Mouse (Mus musculus) left cerebral cortex, adult 2 months (tissue): ENCODE results near the gene Cd209d. TPM values are rescaled to one million over a fixed set of nuclear protein-coding genes. Genes with fewer than 3 reads are reported as not detected.
"Not testable (repeated sequence)": the region's sequence is repeated elsewhere in the genome, so short reads cannot be mapped to it uniquely, and the experiment has no call there.

Experiments
- DNase-seq, 2 experiments: peaks; one replicate each; pipeline ENCODE4 v3.0.0; 2021 to 2022; ENCODE audit warnings: low spot score in 2 of 2, mixed read lengths in 1 of 2; ENCODE audit errors: extremely low spot score in 1 of 2
- H3K27ac ChIP-seq: fragments of 200-600 bp; 2 replicates; pipeline ENCODE4 v1.8.1; 2022
- H3K4me3 ChIP-seq: fragments of 200-600 bp; 2 replicates; pipeline ENCODE4 v1.8.1; 2022
- CTCF ChIP-seq: fragments of 200-600 bp; IDR thresholded peaks from 2 replicates; pipeline ENCODE4 v1.8.1; 2022; ENCODE audit warnings: antibody characterized with exemption, mild to moderate bottlenecking, moderate library complexity
- intact Hi-C: fragments of 180-260 bp; cut with DNase I; formaldehyde crosslinking; loops from one replicate; pipeline ENCODE4 v1.15.1; 2025
- long read RNA-seq, 2 experiments: library from polyadenylated mRNA; stranded (forward); transcript quantifications; one replicate each; pipeline ENCODE4 v2.0.0; 2021; ENCODE audit warnings: borderline mapping rate in 2 of 2
- total RNA-seq, 2 experiments: library from RNA; stranded (reverse); gene quantifications; 2 replicates each; pipeline ENCODE4 v1.2.3; 2021

Cd209d gene
- total RNA-seq: not detected
- long read RNA-seq, experiment 1: 0 reads
- long read RNA-seq, experiment 2: 0 reads

DNA sequence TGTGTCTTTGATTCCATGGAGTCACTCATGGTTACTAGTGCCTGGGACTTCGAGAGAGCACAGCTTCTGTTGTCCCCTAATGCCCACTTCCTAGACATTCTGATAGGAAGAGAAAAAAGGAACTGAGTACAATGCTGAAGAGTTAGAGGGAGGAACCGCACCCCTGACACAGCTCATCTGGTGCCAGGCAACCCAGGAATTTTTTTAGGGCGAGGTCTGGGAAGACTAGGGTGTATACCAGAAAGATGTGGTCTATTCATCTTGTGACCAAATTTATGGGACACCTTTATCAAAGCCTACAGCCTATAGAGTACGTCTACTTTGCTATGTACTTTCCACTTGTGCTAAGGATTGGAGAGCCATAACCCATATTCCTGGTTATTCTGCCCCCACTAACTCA lies at the start of gene Cd209d:
TSS of gene Cd209d (minus strand) at position 101 of the 400 bp plus-strand sequence.
- Histone ChIP-seq H3K4me3 (no peak within 1 kb of the TSS), H3K27ac (no peak within 1 kb of the TSS)
- intact Hi-C loops: no loop called here
- DNase-seq: no peak
- no peak for TF ChIP-seq CTCF

DNA sequence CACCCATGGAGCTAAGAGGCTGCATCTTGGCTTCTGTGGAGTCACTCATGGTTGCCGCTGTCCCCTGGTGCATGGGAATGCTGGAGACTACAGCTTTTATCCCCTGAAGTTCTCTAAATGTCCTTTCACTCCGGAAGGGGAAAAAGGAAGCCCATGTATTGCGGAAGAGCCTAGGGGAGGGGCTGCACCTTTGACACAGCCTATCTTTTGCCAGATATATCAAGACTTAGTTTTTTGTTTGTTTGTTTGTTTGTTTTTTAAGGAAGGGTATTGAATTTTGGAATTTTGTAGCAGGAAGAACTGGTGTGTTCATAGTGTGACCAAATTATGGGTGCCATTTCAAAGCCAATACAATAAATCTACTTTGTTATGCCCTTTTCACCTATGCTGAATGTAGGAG lies 48.4 kb upstream of the Cd209d start, which contains the start of gene Cd209b:
TSS of gene Cd209b (minus strand) at position 101 of the 400 bp plus-strand sequence.
- no peak within 1 kb of the TSS for H3K4me3 ChIP-seq
- no peak within 1 kb of the TSS for H3K27ac ChIP-seq
- intact Hi-C loops: no loop called here
- no peak for DNase-seq
- no peak for TF ChIP-seq CTCF

DNA sequence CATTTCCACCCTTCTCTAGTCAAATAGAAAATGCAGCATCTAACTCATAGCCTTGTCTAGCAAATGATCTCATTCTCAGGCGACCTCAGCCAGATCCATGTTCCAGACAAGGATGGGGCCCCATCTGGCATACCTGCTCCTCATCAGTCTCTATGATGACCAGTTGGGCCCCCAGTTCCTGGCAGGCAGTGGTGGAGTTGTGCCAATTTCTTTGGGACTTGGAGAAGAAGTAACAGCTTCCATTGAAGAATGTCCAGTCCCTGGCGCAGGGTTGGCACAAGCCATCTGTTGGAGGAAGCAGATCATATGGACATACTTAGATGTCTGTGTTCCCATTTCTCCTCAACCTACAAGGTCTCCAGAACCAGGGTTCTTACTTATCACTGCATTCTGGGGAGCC lies 2.2 kb downstream of the Cd209d start:
- Histone ChIP-seq H3K27ac (no peak overlapping the region), H3K4me3 (no peak overlapping the region)
- DNase-seq: no peak
- TF ChIP-seq CTCF: no peak
- intact Hi-C loops: no loop called here

DNA sequence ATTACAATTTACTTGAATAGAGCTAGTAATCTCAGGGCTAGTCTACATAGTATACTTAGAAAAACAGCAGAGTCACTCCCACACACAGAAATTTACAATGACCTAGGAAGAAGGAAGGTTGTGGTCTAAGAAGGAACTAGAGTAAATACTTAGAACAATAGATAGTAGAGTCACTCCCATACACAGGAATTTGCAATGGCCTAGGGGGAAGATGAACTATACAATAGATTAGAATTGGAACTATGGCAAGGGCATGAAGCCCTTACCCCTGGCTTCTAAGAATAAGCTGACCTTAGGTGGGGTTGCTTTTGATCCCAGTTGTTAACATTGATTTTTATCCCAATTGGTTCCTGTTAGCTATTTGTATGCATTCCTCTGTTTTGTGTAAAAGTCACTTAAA lies 15.6 kb downstream of the Cd209d start:
- intact Hi-C loops, DNase-seq, H3K4me3 ChIP-seq: not testable (repeated sequence)

DNA sequence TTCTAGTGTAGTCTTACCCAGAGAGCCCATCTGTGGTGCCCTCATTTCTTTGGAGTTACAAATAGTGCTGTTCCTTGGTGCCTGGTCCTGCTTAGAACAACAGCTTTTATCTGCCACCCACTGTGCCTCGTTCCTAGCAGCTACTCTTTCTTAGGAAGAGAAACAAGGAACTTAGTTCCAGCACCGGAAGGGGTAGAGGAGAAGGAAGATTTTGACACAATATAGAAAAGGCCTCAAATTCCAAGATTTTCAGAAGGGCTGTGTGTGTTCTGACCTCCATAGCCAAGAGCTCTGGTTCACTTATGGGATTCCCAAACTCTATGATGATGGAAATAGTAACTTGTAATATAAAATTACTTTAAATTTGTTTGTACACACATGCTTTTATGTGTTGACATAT lies 24.1 kb downstream of the Cd209d start, which contains the start of gene Cd209e:
TSS of gene Cd209e (minus strand) at position 101 of the 400 bp plus-strand sequence.
- no peak for TF ChIP-seq CTCF
- Histone ChIP-seq H3K27ac (no peak within 1 kb of the TSS), H3K4me3 (no peak within 1 kb of the TSS)

More for the DNA sequence above, 15.6 kb downstream of the Cd209d start:
- not testable (repeated sequence) for H3K27ac ChIP-seq

More for the DNA sequence above, 24.1 kb downstream of the Cd209d start, which contains the start of gene Cd209e:
- intact Hi-C loops: no loop called here
- no peak for DNase-seq

Other genes starting within 250 kb of the Cd209d start
- gene Stxbp2, start 247.6 kb downstream of the Cd209d start, total RNA-seq: 10 to 100 TPM; 50.7 to 65.6 TPM
- 1 to 10 TPM in 1 of 2 experiments, under 1 TPM in 1; 0.79 to 1.2 TPM for gene Retn, start 222.8 kb downstream of the Cd209d start, total RNA-seq
- gene Mcemp1, start 212.8 kb downstream of the Cd209d start, total RNA-seq: under 1 TPM; 0.23 to 0.37 TPM
- gene Fcor, start 206.2 kb downstream of the Cd209d start, total RNA-seq: 10 to 100 TPM; 10.8 to 14.2 TPM
- 10 to 100 TPM; 26.4 to 27.2 TPM for gene Trappc5, start 202.3 kb downstream of the Cd209d start, total RNA-seq
- not detected for gene Fcer2a, start 184.4 kb downstream of the Cd209d start, total RNA-seq
- gene Clec4g, start 157.9 kb downstream of the Cd209d start, total RNA-seq: not detected
- gene Cd209a, start 129.6 kb downstream of the Cd209d start, total RNA-seq: 1 to 10 TPM in 1 of 2 experiments, under 1 TPM in 1; 0.54 to 1.5 TPM
- not detected for gene Cd209e, start 24.2 kb downstream of the Cd209d start, total RNA-seq
- gene Cd209b, start 48.3 kb upstream of the Cd209d start, total RNA-seq: 1 to 10 TPM in 1 of 2 experiments, under 1 TPM in 1; 0.91 to 1.0 TPM
- gene Cd209c, start 76.2 kb upstream of the Cd209d start, total RNA-seq: under 1 TPM; 0.30 to 0.34 TPM
- gene Cd209f, start 227.3 kb upstream of the Cd209d start, total RNA-seq: under 1 TPM; 0.51 to 0.52 TPM